ENCODE assay signal across 11 mouse cellular contexts in genomic region chr12:88812173-88812572, GRCm38 (mm10).
A peak's percentile ranks its signal among the peaks of the same experiment; 100 is the strongest.
DNase-seq lines count a peak whose midpoint lies in the region; ATAC-seq lines count a peak whose summit lies in the region.
"Had no signal": no experiment of that assay in that cellular context is flagged by ENCODE, and none has a peak within 500 bp of the region (broad histone marks: within the 10 kb centered on the region; RNA-seq: fewer than 3 reads in every experiment).

No protein-coding gene starts in this region.

- no peaks in the 10 kb centered on the region for H3K27me3 ChIP-seq in kidney, embryonic 14.5 days (ENCODE audit: control insufficient read depth, insufficient read depth, low read length)
- no peaks in the 10 kb centered on the region for H3K27me3 ChIP-seq in hindbrain, embryonic 12.5 days

- H3K36me3 ChIP-seq in kidney, embryonic 14.5 days (ENCODE audit: control insufficient read depth, insufficient read depth, low read length) = no peaks in the 10 kb centered on the region
- H3K36me3 ChIP-seq in hindbrain, embryonic 12.5 days = no peaks in the 10 kb centered on the region

- WGBS in kidney, embryonic 14.5 days = 36% methylated on average over 5 of the region's 5 CpGs
- WGBS in hindbrain, embryonic 12.5 days = 44% methylated on average over 5 of the region's 5 CpGs

- H3K4me1 ChIP-seq in kidney, embryonic 14.5 days (ENCODE audit: control insufficient read depth, insufficient read depth, low read length) = no peaks in the 10 kb centered on the region
- peaks cover 8% of the 10 kb centered on the region; the same call in 1 of the 2 replicates for H3K4me1 ChIP-seq in hindbrain, embryonic 12.5 days

- ATAC-seq in kidney, embryonic 14.5 days (ENCODE audit: low FRiP score, low TSS enrichment) = peak; percentile 52; the same call in 1 of the 2 replicates
- peak; percentile 73; the same call in 1 of the 2 replicates for ATAC-seq in hindbrain, embryonic 12.5 days (ENCODE audit: low FRiP score)
- ATAC-seq: inflammation-experienced regulatory T-cells, adult 6 months had no signal

- no peak for DNase-seq in kidney, postnatal 14 days
- peak; percentile 22 for DNase-seq in right cerebral cortex, postnatal 14 days
- DNase-seq in right cerebral cortex, adult 2 months (ENCODE audit: low spot score in 2 of 2) = no peak
- peak; percentile 17 for DNase-seq in yolk sac, embryonic 10.5 days (ENCODE audit: low spot score)
- no peak for DNase-seq in spleen, postnatal 4 days (ENCODE audit: low spot score in 2 of 2)
- no peak for DNase-seq in thymus, adult 18-20 months
- DNase-seq: left cerebral cortex, postnatal 4 days had no signal

- H3K27ac ChIP-seq in kidney, embryonic 14.5 days (ENCODE audit: low read depth, low read length) = no peak overlapping the region
- H3K27ac ChIP-seq in hindbrain, embryonic 12.5 days = peak overlapping the region; percentile 52; the same call in 1 of the 2 replicates

- no peak overlapping the region for H3K4me3 ChIP-seq in kidney, embryonic 14.5 days (ENCODE audit: low read length)
- no peak overlapping the region for H3K4me3 ChIP-seq in hindbrain, embryonic 12.5 days
- H3K4me3 ChIP-seq: erythroblast, embryonic 14.5 days had no signal

- H3K4me2 ChIP-seq in kidney, embryonic 14.5 days (replicated peaks; ENCODE audit: low read depth, low read length) = no peak overlapping the region
- H3K4me2 ChIP-seq in hindbrain, embryonic 12.5 days (replicated peaks) = no peak overlapping the region

- no peaks in the 10 kb centered on the region for H3K9me3 ChIP-seq in kidney, embryonic 14.5 days (ENCODE audit: control insufficient read depth, low read length)
- H3K9me3 ChIP-seq in hindbrain, embryonic 12.5 days (replicated peaks) = no peaks in the 10 kb centered on the region

- no peak overlapping the region for H3K9ac ChIP-seq in kidney, embryonic 14.5 days (ENCODE audit: low read depth, low read length)
- no peak overlapping the region for H3K9ac ChIP-seq in hindbrain, embryonic 12.5 days

Comparison
In these comparisons a context has a peak if more than half of its experiments do, and no peak if none do; other contexts are left out.
1. DNase-seq: peak in right cerebral cortex, postnatal 14 days (single experiment) and yolk sac, embryonic 10.5 days (single experiment); none in kidney, postnatal 14 days (single experiment), right cerebral cortex, adult 2 months (0 of 2), spleen, postnatal 4 days (0 of 2) and thymus, adult 18-20 months (0 of 2).